Mouse (Mus musculus): Measurements from ENCODE around the gene Sycp1. TPM values are rescaled to one million over a fixed set of nuclear protein-coding genes. Genes with fewer than 3 reads are reported as not detected.

Sycp1 gene
- polyA plus RNA-seq (2014; fragmentation: Nextera tagmentation; extraction: Ambion mirVana) = not detected in 2 replicates

DNA sequence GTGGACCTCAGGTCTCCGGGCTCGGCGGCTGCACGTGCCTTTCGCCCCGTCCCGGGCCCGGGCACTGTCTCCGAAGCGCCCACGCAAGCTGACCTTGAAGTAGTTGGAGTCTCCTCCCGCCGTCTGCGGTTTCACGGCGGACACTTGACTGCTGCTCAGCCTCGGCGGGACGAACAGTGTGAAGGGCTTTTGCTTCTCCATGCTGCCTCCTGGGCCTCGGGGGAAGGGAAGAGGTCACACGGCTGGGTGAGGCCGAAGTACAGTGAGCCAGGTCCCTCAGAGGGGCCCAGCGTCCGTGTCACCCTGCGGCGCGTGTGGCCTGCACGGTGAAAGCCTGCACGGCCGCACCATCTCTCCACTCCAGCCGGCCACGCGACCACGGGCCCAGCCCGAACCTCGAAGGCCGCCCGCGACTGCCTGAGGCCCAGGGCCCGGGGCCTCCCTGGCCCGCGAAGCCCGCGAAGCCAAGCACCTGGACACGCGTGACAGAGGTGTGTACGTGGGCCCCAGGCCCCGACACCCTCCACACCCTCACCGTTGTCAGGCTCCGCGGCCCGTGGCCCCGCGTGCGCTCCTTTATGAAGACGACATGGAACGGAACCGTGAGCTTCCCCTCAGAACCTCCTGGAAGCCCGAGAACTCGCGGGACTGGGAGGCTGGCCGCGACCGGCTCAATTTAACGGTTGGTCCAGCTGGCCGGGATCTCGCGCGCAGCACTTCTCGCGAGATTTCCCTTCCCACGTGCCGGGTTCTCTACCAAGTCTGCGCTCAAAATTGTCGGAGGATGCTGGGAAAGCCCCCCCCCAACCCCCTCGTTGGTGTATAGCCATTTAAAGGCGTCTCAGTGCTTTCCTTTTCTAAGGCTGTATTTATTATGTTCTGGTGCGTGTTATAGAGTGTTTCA lies at the start of gene Sycp1:
Sycp1 (minus strand) TSS at position 650 of the 904 bp plus-strand sequence.
- Histone ChIP-seq H3K9ac (ENCODE audit: low read length) (no peak within 1 kb of the TSS), H3K27me3 (replicated peaks; ENCODE audit: control insufficient read depth, insufficient read depth, low read length) (no peaks in the 10 kb centered on the region), H3K9me3 (ENCODE audit: control insufficient read depth, low read length) (no peaks in the 10 kb centered on the region), H3K4me2 (ENCODE audit: low read length) (no peak within 1 kb of the TSS), H3K36me3 (ENCODE audit: control insufficient read depth, insufficient read depth, low read length) (no peaks in the 10 kb centered on the region), H3K4me1 (replicated peaks; ENCODE audit: control insufficient read depth, insufficient read depth, low read length) (no peaks in the 10 kb centered on the region), H3K4me3 (ENCODE audit: low read depth, low read length) (no peak within 1 kb of the TSS), H3K27ac (ENCODE audit: low read depth) (no peak within 1 kb of the TSS)
- 91% methylated on average over 78 of the region's 78 CpGs for WGBS
- ATAC-seq (replicated peaks; ENCODE audit: low FRiP score, low TSS enrichment, low read depth) = no peak
- no peak for DNase-seq (ENCODE audit: low spot score)

- no peak for ATAC-seq (replicated peaks; ENCODE audit: low FRiP score, low TSS enrichment, low read depth)
- Histone ChIP-seq H3K27ac (ENCODE audit: low read depth) (no peak overlapping the region), H3K36me3 (ENCODE audit: control insufficient read depth, insufficient read depth, low read length) (no peaks in the 10 kb centered on the region), H3K9ac (ENCODE audit: low read length) (peak overlapping the region; percentile 0; the same call in 1 of the 2 replicates), H3K9me3 (ENCODE audit: control insufficient read depth, low read length) (no peaks in the 10 kb centered on the region), H3K4me1 (replicated peaks; ENCODE audit: control insufficient read depth, insufficient read depth, low read length) (no peaks in the 10 kb centered on the region), H3K4me2 (ENCODE audit: low read length) (peak overlapping the region; percentile 31), H3K4me3 (ENCODE audit: low read depth, low read length) (no peak overlapping the region), H3K27me3 (replicated peaks; ENCODE audit: control insufficient read depth, insufficient read depth, low read length) (no peaks in the 10 kb centered on the region)
- DNase-seq (ENCODE audit: low spot score) = no peak
- WGBS = 28% methylated on average over 3 of the region's 3 CpGs
Measured at GRCm38 (mm10) chr3:102980349-102980736, 44.4 kb upstream of the Sycp1 start.

- no peaks in the 10 kb centered on the region for H3K36me3 ChIP-seq (ENCODE audit: control insufficient read depth, insufficient read depth, low read length)
- H3K27ac ChIP-seq (ENCODE audit: low read depth) = peak overlapping the region; percentile 43; the same call in 1 of the 2 replicates
- peak overlapping the region; percentile 31 for H3K4me2 ChIP-seq (ENCODE audit: low read length)
- H3K4me3 ChIP-seq (ENCODE audit: low read depth, low read length) = no peak overlapping the region
- no peaks in the 10 kb centered on the region for H3K4me1 ChIP-seq (replicated peaks; ENCODE audit: control insufficient read depth, insufficient read depth, low read length)
- H3K9ac ChIP-seq (ENCODE audit: low read length) = peak overlapping the region; percentile 0; the same call in 1 of the 2 replicates
- no peaks in the 10 kb centered on the region for H3K27me3 ChIP-seq (replicated peaks; ENCODE audit: control insufficient read depth, insufficient read depth, low read length)
- ATAC-seq (replicated peaks; ENCODE audit: low FRiP score, low TSS enrichment, low read depth) (0 out of 2 replicates have a peak, but pooled peaks have one; percentile 62), DNase-seq (ENCODE audit: low spot score) (no peak)
- no peaks in the 10 kb centered on the region for H3K9me3 ChIP-seq (ENCODE audit: control insufficient read depth, low read length)
- WGBS = 24% methylated on average over 10 of the region's 10 CpGs
Measured at GRCm38 (mm10) chr3:102979550-102980348, 43.8 kb upstream of the Sycp1 start.

- no peaks in the 10 kb centered on the region for H3K9me3 ChIP-seq (ENCODE audit: control insufficient read depth, low read length)
- H3K9ac ChIP-seq (ENCODE audit: low read length) = no peak overlapping the region
- no peaks in the 10 kb centered on the region for H3K36me3 ChIP-seq (ENCODE audit: control insufficient read depth, insufficient read depth, low read length)
- H3K4me3 ChIP-seq (ENCODE audit: low read depth, low read length) = no peak overlapping the region
- no peak for DNase-seq (ENCODE audit: low spot score)
- WGBS = 76% methylated on average over 4 of the region's 4 CpGs
- H3K27ac ChIP-seq (ENCODE audit: low read depth) = no peak overlapping the region
- no peaks in the 10 kb centered on the region for H3K27me3 ChIP-seq (replicated peaks; ENCODE audit: control insufficient read depth, insufficient read depth, low read length)
- no peak for ATAC-seq (replicated peaks; ENCODE audit: low FRiP score, low TSS enrichment, low read depth)
- no peaks in the 10 kb centered on the region for H3K4me1 ChIP-seq (replicated peaks; ENCODE audit: control insufficient read depth, insufficient read depth, low read length)
- H3K4me2 ChIP-seq (ENCODE audit: low read length) = no peak overlapping the region
Measured at GRCm38 (mm10) chr3:102976906-102977305, 41.0 kb upstream of the Sycp1 start.

DNA sequence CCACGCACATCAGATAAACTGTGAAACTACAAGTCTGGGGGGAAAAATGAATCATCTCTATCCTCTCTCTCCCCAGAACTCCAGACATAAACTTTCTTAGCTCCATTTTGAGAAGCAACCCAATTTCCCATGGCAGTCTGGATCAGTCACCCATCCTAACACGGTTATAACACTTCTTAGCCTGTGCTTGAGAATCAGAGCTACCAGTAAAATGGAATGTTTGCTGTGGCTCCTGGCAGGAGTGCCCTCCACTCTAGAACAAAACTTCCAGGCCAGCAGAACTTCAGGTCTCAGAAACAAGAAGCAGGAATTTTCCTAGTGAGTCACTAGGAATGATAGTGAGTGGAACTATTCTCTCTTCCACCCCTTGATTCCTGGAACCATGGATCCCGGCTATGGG lies 34.6 kb upstream of the Sycp1 start:
- Histone ChIP-seq H3K9ac (ENCODE audit: low read length) (no peak overlapping the region), H3K4me3 (ENCODE audit: low read depth, low read length) (no peak overlapping the region), H3K27ac (ENCODE audit: low read depth) (no peak overlapping the region), H3K9me3 (ENCODE audit: control insufficient read depth, low read length) (no peaks in the 10 kb centered on the region), H3K27me3 (replicated peaks; ENCODE audit: control insufficient read depth, insufficient read depth, low read length) (no peaks in the 10 kb centered on the region), H3K4me2 (ENCODE audit: low read length) (no peak overlapping the region), H3K4me1 (replicated peaks; ENCODE audit: control insufficient read depth, insufficient read depth, low read length) (no peaks in the 10 kb centered on the region), H3K36me3 (ENCODE audit: control insufficient read depth, insufficient read depth, low read length) (no peaks in the 10 kb centered on the region)
- 72% methylated on average over 3 of the region's 3 CpGs for WGBS
- DNase-seq (ENCODE audit: low spot score) (no peak), ATAC-seq (replicated peaks; ENCODE audit: low FRiP score, low TSS enrichment, low read depth) (no peak)

- Histone ChIP-seq H3K27ac (ENCODE audit: low read depth) (no peak overlapping the region), H3K9me3 (ENCODE audit: control insufficient read depth, low read length) (no peaks in the 10 kb centered on the region), H3K27me3 (replicated peaks; ENCODE audit: control insufficient read depth, insufficient read depth, low read length) (no peaks in the 10 kb centered on the region), H3K4me2 (ENCODE audit: low read length) (no peak overlapping the region), H3K36me3 (ENCODE audit: control insufficient read depth, insufficient read depth, low read length) (no peaks in the 10 kb centered on the region), H3K4me1 (replicated peaks; ENCODE audit: control insufficient read depth, insufficient read depth, low read length) (no peaks in the 10 kb centered on the region), H3K4me3 (ENCODE audit: low read depth, low read length) (no peak overlapping the region), H3K9ac (ENCODE audit: low read length) (no peak overlapping the region)
- no peak for DNase-seq (ENCODE audit: low spot score)
- no peak for ATAC-seq (replicated peaks; ENCODE audit: low FRiP score, low TSS enrichment, low read depth)
- 71% methylated on average over 9 of the region's 9 CpGs for WGBS
Measured at GRCm38 (mm10) chr3:102970067-102970466, 34.2 kb upstream of the Sycp1 start.

DNA sequence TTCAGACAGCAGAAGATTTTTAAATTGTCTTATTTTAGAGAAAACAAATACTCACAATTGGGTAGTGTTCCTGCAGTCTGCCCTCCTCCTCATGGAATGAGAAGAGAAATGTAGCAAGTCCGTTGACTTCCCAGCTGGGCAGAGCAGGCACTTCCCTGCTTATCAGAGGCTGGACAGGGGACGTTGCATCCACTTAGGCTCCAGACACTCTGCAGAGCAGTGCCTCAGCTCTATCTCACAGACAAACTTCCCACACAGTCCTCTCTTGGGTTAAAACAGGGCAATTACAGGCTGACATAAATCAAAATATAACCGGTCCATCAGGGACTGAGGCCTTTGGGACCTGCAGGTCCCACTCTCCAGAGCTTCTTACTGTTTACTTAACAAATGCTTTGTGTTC lies 28.1 kb upstream of the Sycp1 start, which contains the start of gene Nr1h5:
Nr1h5 (minus strand) TSS at position 101 of the 400 bp plus-strand sequence.
- 15% methylated on average over 3 of the region's 3 CpGs for WGBS
- H3K27ac ChIP-seq (ENCODE audit: low read depth) = no peak within 1 kb of the TSS
- ATAC-seq (replicated peaks; ENCODE audit: low FRiP score, low TSS enrichment, low read depth) (no peak), DNase-seq (ENCODE audit: low spot score) (no peak)
- no peaks in the 10 kb centered on the region for H3K36me3 ChIP-seq (ENCODE audit: control insufficient read depth, insufficient read depth, low read length)
- H3K4me2 ChIP-seq (ENCODE audit: low read length) = no peak within 1 kb of the TSS
- no peak within 1 kb of the TSS for H3K4me3 ChIP-seq (ENCODE audit: low read depth, low read length)
- H3K9me3 ChIP-seq (ENCODE audit: control insufficient read depth, low read length) = no peaks in the 10 kb centered on the region
- H3K4me1 ChIP-seq (replicated peaks; ENCODE audit: control insufficient read depth, insufficient read depth, low read length) = no peaks in the 10 kb centered on the region; the same call in 1 of the 2 replicates
- H3K27me3 ChIP-seq (replicated peaks; ENCODE audit: control insufficient read depth, insufficient read depth, low read length) = no peaks in the 10 kb centered on the region
- no peak within 1 kb of the TSS for H3K9ac ChIP-seq (ENCODE audit: low read length)

DNA sequence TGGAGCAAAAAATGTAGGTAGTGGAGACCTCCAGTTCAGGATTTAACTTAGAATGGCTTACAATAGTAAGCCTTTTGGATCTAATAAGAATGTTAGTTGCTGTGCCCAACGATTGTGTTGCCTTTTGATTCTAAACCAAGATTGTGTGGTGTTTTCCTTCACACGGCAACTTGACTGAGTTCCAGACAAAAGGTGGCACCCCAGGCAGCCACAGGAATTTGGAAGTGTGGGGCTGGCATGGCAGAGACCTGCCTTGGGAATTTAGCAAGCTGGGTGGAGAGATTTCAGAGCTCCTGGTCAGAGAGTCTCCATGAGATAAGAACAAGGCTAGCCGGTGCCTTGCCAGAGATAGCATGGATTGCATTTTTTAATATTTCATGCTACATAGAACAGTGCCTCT lies 19.7 kb upstream of the Sycp1 start:
- Histone ChIP-seq H3K4me1 (replicated peaks; ENCODE audit: control insufficient read depth, insufficient read depth, low read length) (no peaks in the 10 kb centered on the region), H3K27ac (ENCODE audit: low read depth) (no peak overlapping the region), H3K36me3 (ENCODE audit: control insufficient read depth, insufficient read depth, low read length) (no peaks in the 10 kb centered on the region), H3K9ac (ENCODE audit: low read length) (no peak overlapping the region), H3K9me3 (ENCODE audit: control insufficient read depth, low read length) (no peaks in the 10 kb centered on the region), H3K4me3 (ENCODE audit: low read depth, low read length) (no peak overlapping the region), H3K4me2 (ENCODE audit: low read length) (no peak overlapping the region), H3K27me3 (replicated peaks; ENCODE audit: control insufficient read depth, insufficient read depth, low read length) (no peaks in the 10 kb centered on the region)
- ATAC-seq (replicated peaks; ENCODE audit: low FRiP score, low TSS enrichment, low read depth) (no peak), DNase-seq (ENCODE audit: low spot score) (no peak)
- 63% methylated on average over 3 of the region's 3 CpGs for WGBS
